8 mouse cellular contexts compared by ENCODE assay signal in the genomic region with DNA sequence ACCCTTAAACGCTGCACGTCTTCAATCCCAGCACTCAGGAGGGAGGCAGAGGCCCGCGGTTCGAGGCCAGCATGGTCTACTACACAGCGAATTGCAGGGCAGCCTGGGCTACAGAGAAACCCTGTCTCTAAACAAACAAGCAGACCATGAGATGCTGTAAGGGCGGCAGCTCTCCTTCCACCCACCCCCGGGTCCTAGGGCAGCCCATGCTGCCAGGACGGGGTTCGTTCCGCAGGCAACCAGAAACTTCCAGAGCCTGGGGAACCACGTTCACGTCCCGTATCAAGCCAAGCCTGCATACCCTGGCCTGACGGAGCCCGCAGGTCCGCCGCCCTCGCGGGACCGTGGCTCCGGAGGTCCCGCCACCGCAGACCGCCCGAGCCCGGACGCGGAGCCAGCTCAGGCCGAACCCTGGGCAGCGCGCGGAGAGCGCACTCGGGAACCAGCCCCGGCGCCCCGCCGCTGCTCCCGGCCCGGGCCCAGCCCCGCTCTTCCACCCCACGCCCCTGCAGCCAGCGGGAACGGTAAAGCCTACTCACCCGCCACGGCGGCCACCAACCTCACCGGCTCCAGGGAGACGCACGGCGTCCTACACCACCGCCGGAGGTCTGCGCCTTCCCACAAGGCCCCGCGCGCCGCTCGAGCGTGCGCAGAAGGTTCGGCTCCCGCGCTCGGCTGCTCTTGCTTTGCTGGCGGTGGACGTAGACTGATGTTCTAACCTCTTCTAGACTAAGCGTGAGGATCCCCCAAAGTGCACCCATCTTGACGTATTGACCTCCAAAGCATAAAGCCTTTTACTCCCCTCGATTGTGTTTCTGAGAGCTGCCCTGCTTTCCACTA. TPM values are rescaled to one million over a fixed set of nuclear protein-coding genes. Genes with fewer than 3 reads are reported as not detected.
DNase-seq lines count a peak whose midpoint lies in the region; ATAC-seq lines count a peak whose summit lies in the region.

A gene (minus strand): TSS at position 615 of the 840 bp plus-strand sequence.

- no peaks in the 10 kb centered on the region for H3K9me3 ChIP-seq in hindbrain, embryonic 15.5 days

- under 1% methylated on average over 69 of the region's 71 CpGs for WGBS in hindbrain, embryonic 15.5 days

- ATAC-seq in hindbrain, embryonic 15.5 days (ENCODE audit: low FRiP score, low read depth): peak; percentile 94

- H3K4me1 ChIP-seq in hindbrain, embryonic 15.5 days (replicated peaks): peaks cover 20% of the 10 kb centered on the region

- H3K4me2 ChIP-seq in hindbrain, embryonic 15.5 days: peak within 1 kb of the TSS; percentile 77

- H3K27ac ChIP-seq in hindbrain, embryonic 15.5 days (replicated peaks): peak within 1 kb of the TSS; percentile 75

- no peaks in the 10 kb centered on the region for H3K27me3 ChIP-seq in hindbrain, embryonic 15.5 days

- DNase-seq in WW6 (ENCODE audit: low read depth, low spot score): peak; percentile 55
- peak; percentile 88 for DNase-seq in cerebellum, postnatal 36 days
- DNase-seq in frontal cortex, postnatal 36 days (ENCODE audit: low spot score in 2 of 2): peak; percentile 87
- peak; percentile 59 for DNase-seq in left cerebral cortex, adult 11 months (ENCODE audit: low spot score)
- peak; percentile 87 for DNase-seq in lung, postnatal 36 days
- peak; percentile 90 for DNase-seq in retina, postnatal 1 day
- peak; percentile 92 for DNase-seq in thymus, postnatal 4 days

- peaks cover 13% of the 10 kb centered on the region for H3K36me3 ChIP-seq in hindbrain, embryonic 15.5 days

- H3K9ac ChIP-seq in hindbrain, embryonic 15.5 days: peak within 1 kb of the TSS; percentile 88

- peak within 1 kb of the TSS; percentile 84 for H3K4me3 ChIP-seq in hindbrain, embryonic 15.5 days

RNA-seq across cellular contexts. Expression of the gene that starts here (rescaled TPM):
- polyA plus RNA-seq in hindbrain, embryonic 15.5 days (2015; fragmentation: Nextera tagmentation; extraction: Ambion mirVana): 31.7 and 34.7 TPM in 2 replicates

Comparison
In these comparisons a context has a peak if more than half of its experiments do, and no peak if none do; other contexts are left out.
1. Peak in every context shown above with its lines: DNase-seq, ATAC-seq, H3K4me3 ChIP-seq and H3K27ac ChIP-seq.